Mouse (Mus musculus) CH12.LX (cell line): ENCODE data around the gene Cyp4f40. TPM values are rescaled to one million over a fixed set of nuclear protein-coding genes. Genes with fewer than 3 reads are reported as not detected.
"Not testable (repeated sequence)": the region's sequence is repeated elsewhere in the genome, so short reads cannot be mapped to it uniquely, and the experiment has no call there.

Source experiments
- DNase-seq: peaks from one replicate; pipeline ENCODE4 v3.0.0-alpha.2; 2013; ENCODE audit errors: extremely low read depth
- H3K27ac ChIP-seq: 2 replicates; pipeline ENCODE4 v1.5.1; 2012; ENCODE audit warnings: low read depth, mild to moderate bottlenecking, control low read depth, moderate library complexity; ENCODE audit not compliant: insufficient read depth
- H3K27me3 ChIP-seq: replicated peaks from 2 replicates; pipeline ENCODE3; 2012; ENCODE audit warnings: inconsistent platforms
- H3K36me3 ChIP-seq, 2 experiments: replicated peaks in 1 of 2; 2 replicates each; pipeline versions ENCODE3 to v1.6.1; 2012; ENCODE audit warnings: inconsistent platforms in 1 of 2, low read length in 1 of 2, mild to moderate bottlenecking in 1 of 2, mixed read lengths in 1 of 2, moderate library complexity in 1 of 2; ENCODE audit not compliant: control insufficient read depth in 1 of 2, insufficient read depth in 1 of 2
- H3K4me1 ChIP-seq, 2 experiments: 2 replicates each; pipeline ENCODE4 v1.6.1; 2012; ENCODE audit warnings: inconsistent platforms in 1 of 2, moderate library complexity in 1 of 2; ENCODE audit not compliant: insufficient read depth in 2 of 2, control insufficient read depth in 1 of 2
- H3K4me2 ChIP-seq: 2 replicates; pipeline ENCODE4 v1.6.1; 2012; ENCODE audit warnings: low read depth, mild to moderate bottlenecking, control low read depth; ENCODE audit not compliant: poor library complexity, insufficient read depth, severe bottlenecking
- H3K4me3 ChIP-seq, 3 experiments: fragments of 150-350 bp in 1 of 3; sonication (generic) in 1 of 3; replicated peaks in 1 of 3; 2 replicates each; pipeline versions ENCODE3 to v1.5.1; 2011 to 2012; ENCODE audit warnings: low read depth in 2 of 3, low read length in 2 of 3, mild to moderate bottlenecking in 2 of 3, moderate library complexity in 2 of 3, control low read depth in 1 of 3, improper control_type of control experiment in 1 of 3, inconsistent platforms in 1 of 3, mixed read lengths in 1 of 3; ENCODE audit not compliant: poor library complexity in 1 of 3
- H3K79me2 ChIP-seq: replicated peaks from 2 replicates; pipeline ENCODE4 v1.6.1; 2012; ENCODE audit warnings: mild to moderate bottlenecking, moderate library complexity; ENCODE audit not compliant: control insufficient read depth, poor library complexity, insufficient read depth, severe bottlenecking; ENCODE audit errors: extremely low read depth
- H3K9ac ChIP-seq: 2 replicates; pipeline ENCODE4 v1.6.1; 2012; ENCODE audit warnings: low read depth, mild to moderate bottlenecking, control low read depth, moderate library complexity; ENCODE audit not compliant: insufficient read depth
- H3K9me3 ChIP-seq: replicated peaks from 2 replicates; pipeline ENCODE3; 2012; ENCODE audit warnings: low read length, inconsistent platforms, mixed read lengths
- CHD1 ChIP-seq: IDR thresholded peaks from 2 replicates; pipeline ENCODE4 v1.6.1; 2012; ENCODE audit warnings: low read depth, low read length, improper control_type of control experiment, inconsistent platforms
- CHD2 ChIP-seq: IDR thresholded peaks from 2 replicates; pipeline ENCODE4 v1.6.1; 2011; ENCODE audit warnings: low read length, improper control_type of control experiment
- GABPA ChIP-seq: IDR thresholded peaks from 2 replicates; pipeline ENCODE4 v1.6.1; 2012; ENCODE audit warnings: low read depth, low read length, improper control_type of control experiment, inconsistent platforms; ENCODE audit not compliant: insufficient replicate concordance
- HCFC1 ChIP-seq: IDR thresholded peaks from 2 replicates; pipeline ENCODE4 v1.6.1; 2012; ENCODE audit warnings: low read depth, mild to moderate bottlenecking, inconsistent platforms, low read length, improper control_type of control experiment
- IRF4 ChIP-seq: IDR thresholded peaks from 2 replicates; pipeline ENCODE4 v1.6.1; 2014; ENCODE audit warnings: low read depth, mild to moderate bottlenecking, inconsistent platforms, low read length, improper control_type of control experiment
- JUN ChIP-seq: IDR thresholded peaks from 2 replicates; pipeline ENCODE4 v1.6.1; 2011; ENCODE audit warnings: low read depth, mild to moderate bottlenecking, low read length, improper control_type of control experiment, moderate library complexity; ENCODE audit not compliant: insufficient read depth
- MXI1 ChIP-seq: IDR thresholded peaks from 2 replicates; pipeline ENCODE4 v1.6.1; 2011; ENCODE audit warnings: mild to moderate bottlenecking, low read depth, low read length, improper control_type of control experiment
- MYC ChIP-seq: IDR thresholded peaks from 2 replicates; pipeline ENCODE4 v1.6.1; 2011; ENCODE audit warnings: low read depth, mild to moderate bottlenecking, improper control_type of control experiment, low read length
- NRF1 ChIP-seq: IDR thresholded peaks from 2 replicates; pipeline ENCODE4 v1.6.1; 2014; ENCODE audit warnings: low read depth, mild to moderate bottlenecking, inconsistent platforms, low read length, improper control_type of control experiment, moderate library complexity
- POLR2AphosphoS2 ChIP-seq: IDR thresholded peaks from 2 replicates; pipeline ENCODE4 v1.6.1; 2011; ENCODE audit warnings: low read depth, low read length, improper control_type of control experiment
- RAD21 ChIP-seq: IDR thresholded peaks from 2 replicates; pipeline ENCODE4 v1.6.1; 2011; ENCODE audit warnings: low read depth, mild to moderate bottlenecking, low read length, improper control_type of control experiment, moderate library complexity
- SIN3A ChIP-seq: IDR thresholded peaks from 2 replicates; pipeline ENCODE4 v1.6.1; 2012; ENCODE audit warnings: low read length, improper control_type of control experiment, inconsistent platforms
- SMC3 ChIP-seq: IDR thresholded peaks from 2 replicates; pipeline ENCODE4 v1.6.1; 2011; ENCODE audit warnings: low read depth, low read length, improper control_type of control experiment
- TBP ChIP-seq: conservative IDR thresholded peaks from 2 replicates; pipeline ENCODE4 v1.6.1; 2011; ENCODE audit warnings: low read depth, low read length, improper control_type of control experiment
- TCF12 ChIP-seq: IDR thresholded peaks from 2 replicates; pipeline ENCODE4 v1.6.1; 2014; ENCODE audit warnings: low read depth, mild to moderate bottlenecking, inconsistent platforms, low read length, improper control_type of control experiment
- USF1 ChIP-seq: IDR thresholded peaks from 2 replicates; pipeline ENCODE4 v1.6.1; 2014; ENCODE audit warnings: low read depth, mild to moderate bottlenecking, inconsistent platforms, low read length, improper control_type of control experiment
- ZC3H11A ChIP-seq: IDR thresholded peaks from 2 replicates; pipeline ENCODE4 v1.6.1; 2012; ENCODE audit warnings: low read depth, mild to moderate bottlenecking, inconsistent platforms, low read length, improper control_type of control experiment
- ZKSCAN1 ChIP-seq: IDR thresholded peaks from 2 replicates; pipeline ENCODE4 v1.6.1; 2012; ENCODE audit warnings: low read depth, inconsistent platforms, low read length, improper control_type of control experiment, borderline replicate concordance
- ZMIZ1 ChIP-seq: IDR thresholded peaks from 2 replicates; pipeline ENCODE4 v1.6.1; 2012; ENCODE audit warnings: low read depth, mild to moderate bottlenecking, inconsistent platforms, low read length, improper control_type of control experiment
- ZNF384 ChIP-seq: IDR thresholded peaks from 2 replicates; pipeline ENCODE4 v1.6.1; 2012; ENCODE audit warnings: low read depth, low read length, improper control_type of control experiment, inconsistent platforms
- dilution Hi-C: fragments of 300-500 bp; cut with MboI; formaldehyde crosslinking; loops from 2 replicates; pipeline ENCODE4 v1.14.3; 2020; ENCODE audit warnings: low sequenced_read_pairs; ENCODE audit not compliant: extremely low pct_unique_long_range_greater_than_20kb, extremely low pct_ligation_motif_present
- in situ Hi-C: fragments of 300-500 bp; cut with MboI; formaldehyde crosslinking; loops from 3 replicates; pipeline ENCODE4 v1.14.3; 2019; ENCODE audit warnings: low sequenced_read_pairs, low pct_ligation_motif_present, low pct_unique_long_range_greater_than_20kb, mixed read lengths
- polyA plus RNA-seq: library from polyadenylated mRNA; unstranded; fragments of >175 nt; gene quantifications from 2 replicates; pipeline ENCODE4 v1.2.1, GENCODE M21; 2012; ENCODE audit warnings: low read depth; ENCODE audit not compliant: insufficient read length
- total RNA-seq, 2 experiments: library from RNA; depleted of rRNA; stranded (reverse); fragments of 300-350 nt in 1 of 2; fragments of >200 nt in 1 of 2; gene quantifications; 2 replicates each; pipeline ENCODE4 v1.2.3; 2012 to 2014

The Cyp4f40 gene
- 0.08 TPM in 2 replicates for total RNA-seq (2012; rRNA removed)
- 0.09 and 0.40 TPM in 2 replicates for total RNA-seq (2014; rRNA removed)
- 0.44 and 0.53 TPM in 2 replicates for polyA plus RNA-seq

- Histone ChIP-seq H3K27me3 (no peaks in the 10 kb centered on the region), H3K9me3 (no peaks in the 10 kb centered on the region), H3K36me3 (no peaks in the 10 kb centered on the region), H3K9ac (no peak within 1 kb of the TSS), H3K27ac (no peak within 1 kb of the TSS)
- TF ChIP-seq TBP (no peak), USF1 (no peak), ZC3H11A (no peak), GABPA (no peak), ZKSCAN1 (no peak), MYC (no peak), TCF12 (no peak), IRF4 (no peak), HCFC1 (no peak), POLR2AphosphoS2 (no peak), ZMIZ1 (no peak), MXI1 (no peak), SIN3A (no peak), RAD21 (no peak), NRF1 (no peak), CHD2 (no peak), SMC3 (no peak), ZNF384 (no peak), JUN (no peak), CHD1 (no peak)
- TF ChIP-seq, all 38 proteins: peak for 0
- dilution Hi-C loops: no loop called here
- Histone ChIP-seq H3K79me2 (no peaks in the 10 kb centered on the region), H3K4me3 (no peak within 1 kb of the TSS), H3K4me1 (peaks cover 0 to 14% of the 10 kb centered on the region in 2 experiments; a peak in 3 of 4 replicates), H3K4me2 (no peak within 1 kb of the TSS)
- DNase-seq: no peak
- in situ Hi-C loops: no loop called here
These were observed at the start of gene Cyp4f40 for GRCm38 (mm10) chr17:32658712-32659111. Cyp4f40 (plus strand) TSS chr17:32658900.

GRCm38 (mm10) chr17:32610231-32610630 lies 48.5 kb upstream of the Cyp4f40 start:
- H3K9me3 ChIP-seq, H3K27ac ChIP-seq, DNase-seq, dilution Hi-C loops, H3K36me3 ChIP-seq, H3K27me3 ChIP-seq, H3K79me2 ChIP-seq, in situ Hi-C loops, H3K4me2 ChIP-seq, H3K9ac ChIP-seq, H3K4me3 ChIP-seq: not testable (repeated sequence)
- H3K4me1 ChIP-seq: peaks cover 0 to 13% of the 10 kb centered on the region in 2 experiments; a peak in 2 of 4 replicates
